Mouse (Mus musculus) megakaryocyte-erythroid progenitor cell, adult 5 weeks (primary cell): ENCODE results near the gene Tert. TPM values are rescaled to one million over a fixed set of nuclear protein-coding genes. Genes with fewer than 3 reads are reported as not detected.

ENCODE experiments used
- polyA plus RNA-seq: library from polyadenylated mRNA; stranded (reverse); fragments of >175 nt; gene quantifications from 2 replicates; pipeline ENCODE4 v1.2.3, GENCODE M21; 2012

Gene Tert
- 0.16 and 0.60 TPM in 2 replicates for polyA plus RNA-seq

DNA sequence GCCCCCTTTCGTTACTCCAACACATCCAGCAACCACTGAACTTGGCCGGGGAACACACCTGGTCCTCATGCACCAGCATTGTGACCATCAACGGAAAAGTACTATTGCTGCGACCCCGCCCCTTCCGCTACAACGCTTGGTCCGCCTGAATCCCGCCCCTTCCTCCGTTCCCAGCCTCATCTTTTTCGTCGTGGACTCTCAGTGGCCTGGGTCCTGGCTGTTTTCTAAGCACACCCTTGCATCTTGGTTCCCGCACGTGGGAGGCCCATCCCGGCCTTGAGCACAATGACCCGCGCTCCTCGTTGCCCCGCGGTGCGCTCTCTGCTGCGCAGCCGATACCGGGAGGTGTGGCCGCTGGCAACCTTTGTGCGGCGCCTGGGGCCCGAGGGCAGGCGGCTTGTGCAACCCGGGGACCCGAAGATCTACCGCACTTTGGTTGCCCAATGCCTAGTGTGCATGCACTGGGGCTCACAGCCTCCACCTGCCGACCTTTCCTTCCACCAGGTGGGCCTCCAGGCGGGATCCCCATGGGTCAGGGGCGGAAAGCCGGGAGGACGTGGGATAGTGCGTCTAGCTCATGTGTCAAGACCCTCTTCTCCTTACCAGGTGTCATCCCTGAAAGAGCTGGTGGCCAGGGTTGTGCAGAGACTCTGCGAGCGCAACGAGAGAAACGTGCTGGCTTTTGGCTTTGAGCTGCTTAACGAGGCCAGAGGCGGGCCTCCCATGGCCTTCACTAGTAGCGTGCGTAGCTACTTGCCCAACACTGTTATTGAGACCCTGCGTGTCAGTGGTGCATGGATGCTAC lies at the start of gene Tert:
Tert (plus strand) TSS at position 167 of the 805 bp plus-strand sequence.

DNA sequence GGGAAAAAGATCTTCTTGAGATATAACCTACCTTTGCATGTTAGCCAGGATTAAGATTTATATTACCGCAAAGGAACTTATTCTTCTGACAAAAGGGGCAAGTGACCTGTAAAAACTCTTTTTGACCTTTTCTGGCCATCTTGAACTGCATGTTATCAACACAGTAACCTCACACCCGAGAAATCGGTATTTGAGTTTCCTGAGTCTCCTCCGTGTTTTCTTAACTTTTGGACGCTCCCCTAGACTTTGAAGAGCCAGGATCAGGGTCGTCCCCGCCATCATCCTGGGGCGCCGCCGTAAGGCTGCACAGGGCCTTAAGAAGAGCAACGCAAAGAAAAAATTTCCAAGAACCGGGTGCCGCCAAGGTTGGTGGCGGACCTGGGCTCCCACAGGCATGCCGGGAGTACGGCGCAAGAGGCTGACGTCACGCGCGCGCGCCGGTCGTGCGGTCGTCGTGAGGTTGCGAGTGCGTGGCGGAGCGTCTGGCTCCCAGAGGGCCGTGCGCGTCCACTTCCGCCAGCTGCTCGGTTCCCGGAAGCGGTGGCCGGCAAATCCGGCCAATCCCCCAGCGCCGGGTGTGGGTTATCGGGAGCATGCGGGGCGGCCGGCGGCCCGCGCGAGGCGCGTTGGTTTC lies 23.1 kb upstream of the Tert start, which contains the start of gene Clptm1l:
Clptm1l (plus strand) TSS at position 485 of the 634 bp plus-strand sequence.

DNA sequence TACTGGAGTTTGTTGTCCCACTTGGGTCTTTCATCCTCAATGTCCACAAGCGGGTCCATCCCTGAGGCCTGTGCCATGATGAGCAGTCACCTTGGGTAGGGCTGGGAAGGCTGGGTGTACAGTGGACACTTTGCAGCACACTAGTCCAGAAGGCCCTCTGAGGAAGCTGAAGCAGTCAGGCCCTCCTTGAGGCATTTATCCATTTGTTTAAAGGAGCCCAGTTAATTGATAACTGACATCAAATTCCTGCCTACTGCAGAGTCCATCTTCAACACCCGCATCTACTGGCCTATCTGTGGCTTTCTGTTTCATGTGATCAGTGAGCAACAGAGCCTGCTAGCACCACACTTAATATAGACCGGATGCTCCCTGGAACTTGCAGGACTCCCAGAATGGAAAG lies 51.1 kb downstream of the Tert start, which contains the start of gene Slc6a18:
Slc6a18 (minus strand) TSS at position 171 of the 400 bp plus-strand sequence.

Other genes with a start within 250 kb of the Tert start
- gene Lpcat1, start 159.7 kb upstream of the Tert start, polyA plus RNA-seq = 11.1 and 11.5 TPM in 2 replicates
- not detected in 2 replicates for gene Slc6a3, start 90.2 kb upstream of the Tert start, polyA plus RNA-seq
- gene Clptm1l, start 22.9 kb upstream of the Tert start, polyA plus RNA-seq = 34.4 TPM in 2 replicates
- gene Slc6a18, start 51.1 kb downstream of the Tert start, polyA plus RNA-seq = not detected in 2 replicates
- not detected in 2 replicates for gene Slc6a19, start 78.0 kb downstream of the Tert start, polyA plus RNA-seq
- 8.1 and 14.7 TPM in 2 replicates for gene Slc12a7, start 106.2 kb downstream of the Tert start, polyA plus RNA-seq
- gene Nkd2, start 220.7 kb downstream of the Tert start, polyA plus RNA-seq = 0.06 and 0.17 TPM in 2 replicates